Mouse (Mus musculus): ENCODE data around the gene Cox8a.

The Cox8a gene

GRCm38 (mm10) chr19:7217162-7217925 lies at the start of gene Cox8a:
Gene Cox8a, minus strand, starts transcription at chr19:7217616.
- peak; percentile 97 to 98 for DNase-seq

GRCm38 (mm10) chr19:7266421-7266831 lies 49.0 kb upstream of the Cox8a start:
- no peak for DNase-seq

- DNase-seq = no peak
These were observed 48.2 kb upstream of the Cox8a start for GRCm38 (mm10) chr19:7265478-7266191.

GRCm38 (mm10) chr19:7264766-7265331 lies 47.4 kb upstream of the Cox8a start:
- DNase-seq = peak in 1 of 2 experiments; percentile 57

GRCm38 (mm10) chr19:7264088-7264765 lies 46.8 kb upstream of the Cox8a start:
- peak; percentile 74 to 86 for DNase-seq

GRCm38 (mm10) chr19:7262592-7262991 lies 45.2 kb upstream of the Cox8a start:
- DNase-seq = no peak

- DNase-seq = no peak
These were observed 44.5 kb upstream of the Cox8a start for GRCm38 (mm10) chr19:7261964-7262363.

- no peak for DNase-seq
These were observed 44.1 kb upstream of the Cox8a start for GRCm38 (mm10) chr19:7261476-7261875.

GRCm38 (mm10) chr19:7257881-7258280 lies 40.5 kb upstream of the Cox8a start:
- no peak for DNase-seq

- DNase-seq = no peak
These were observed 28.6 kb upstream of the Cox8a start for GRCm38 (mm10) chr19:7246021-7246420.

GRCm38 (mm10) chr19:7240782-7241690 lies 23.6 kb upstream of the Cox8a start, which contains the start of gene Naa40:
Gene Naa40, minus strand, starts transcription at chr19:7241183.
- DNase-seq = peak; percentile 95 to 96

GRCm38 (mm10) chr19:7240291-7240690 lies 22.9 kb upstream of the Cox8a start:
- peak in 1 of 2 experiments; percentile 14 for DNase-seq

GRCm38 (mm10) chr19:7239574-7239973 lies 22.2 kb upstream of the Cox8a start:
- DNase-seq = no peak

GRCm38 (mm10) chr19:7236742-7237141 lies 19.3 kb upstream of the Cox8a start:
- DNase-seq = no peak

- DNase-seq = no peak
These were observed 18.6 kb upstream of the Cox8a start for GRCm38 (mm10) chr19:7236011-7236410.

- no peak for DNase-seq
These were observed 18.0 kb upstream of the Cox8a start for GRCm38 (mm10) chr19:7235461-7235860.

GRCm38 (mm10) chr19:7234537-7235221 lies 17.3 kb upstream of the Cox8a start:
- peak; percentile 82 to 90 for DNase-seq

GRCm38 (mm10) chr19:7226511-7226914 lies 9.1 kb upstream of the Cox8a start:
- peak; percentile 55 for DNase-seq

GRCm38 (mm10) chr19:7225096-7225690 lies 7.8 kb upstream of the Cox8a start:
- DNase-seq = no peak

GRCm38 (mm10) chr19:7224253-7224652 lies 6.8 kb upstream of the Cox8a start:
- no peak for DNase-seq

GRCm38 (mm10) chr19:7223488-7223887 lies 6.1 kb upstream of the Cox8a start:
- DNase-seq = no peak
